Mouse (Mus musculus) spleen, adult 2 months (tissue): Measurements from ENCODE around the gene Adcy5.

Experiments used
- CTCF ChIP-seq: fragments of 200-500 bp; IDR thresholded peaks from 2 replicates; pipeline ENCODE4 v1.5.1; 2011; ENCODE audit warnings: mild to moderate bottlenecking, inconsistent platforms; ENCODE audit not compliant: insufficient read depth, insufficient read length, insufficient replicate concordance; ENCODE audit errors: extremely low read depth
- POLR2A ChIP-seq: fragments of 200-500 bp; IDR thresholded peaks from 2 replicates; pipeline ENCODE4 v1.6.1; 2011; ENCODE audit warnings: low read depth, low read length, inconsistent platforms

GRCm38 (mm10) chr16:35109656-35110291, 44.9 kb upstream of the Adcy5 start:
- TF ChIP-seq CTCF (no peak), POLR2A (no peak)
